Mouse (Mus musculus): ENCODE results near the gene Notch2. TPM values are rescaled to one million over a fixed set of nuclear protein-coding genes. Genes with fewer than 3 reads are reported as not detected.
A peak's percentile ranks its signal among the peaks of the same experiment; 100 is the strongest.
"Not testable (repeated sequence)": the region's sequence is repeated elsewhere in the genome, so short reads cannot be mapped to it uniquely, and the experiment has no call there.

Notch2 gene
- polyA plus RNA-seq, 1 experiment from 2014 or later, result 7.9 TPM

DNA sequence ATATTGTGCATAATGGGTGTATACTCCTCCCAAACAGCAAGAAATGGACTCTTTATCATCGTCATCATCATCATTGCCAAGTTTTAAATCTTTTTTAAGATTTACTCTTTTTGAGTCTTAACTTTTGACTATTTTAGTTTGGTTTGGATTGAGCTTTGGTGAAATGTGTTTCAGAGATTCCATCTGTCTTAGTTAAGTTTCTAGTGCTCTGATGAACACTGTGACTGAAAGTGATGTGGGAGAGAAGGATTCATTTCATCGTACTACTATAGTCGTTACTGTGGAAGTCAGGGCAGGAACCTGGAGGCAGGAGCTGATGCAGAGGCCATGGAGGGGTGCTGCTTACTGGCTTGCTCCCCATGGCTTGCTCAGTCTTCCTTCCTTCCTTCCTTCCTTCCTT is 104.9 kb downstream of the Notch2 start:
- H3K9ac ChIP-seq (ENCODE audit: low read depth, low read length), result no peak overlapping the region
- WGBS (ENCODE audit: insufficient replicate concordance), result 84% methylated on average over 3 of the region's 3 CpGs
- ATAC-seq (ENCODE audit: low read depth), result no peak
- H3K36me3 ChIP-seq (ENCODE audit: control insufficient read depth, insufficient read depth), result peaks cover 30% of the 10 kb centered on the region
- no peak overlapping the region for H3K4me2 ChIP-seq (ENCODE audit: low read depth, low read length)
- H3K9me3 ChIP-seq (replicated peaks; ENCODE audit: control insufficient read depth, low read length), result no peaks in the 10 kb centered on the region
- H3K27me3 ChIP-seq (ENCODE audit: control insufficient read depth, insufficient read depth, low read depth, low read length), result no peaks in the 10 kb centered on the region
- no peak overlapping the region for H3K27ac ChIP-seq (ENCODE audit: low read length)
- H3K4me1 ChIP-seq (ENCODE audit: control insufficient read depth, low read depth, low read length), result no peaks in the 10 kb centered on the region
- H3K4me3 ChIP-seq (ENCODE audit: low read depth, low read length), result no peak overlapping the region

DNA sequence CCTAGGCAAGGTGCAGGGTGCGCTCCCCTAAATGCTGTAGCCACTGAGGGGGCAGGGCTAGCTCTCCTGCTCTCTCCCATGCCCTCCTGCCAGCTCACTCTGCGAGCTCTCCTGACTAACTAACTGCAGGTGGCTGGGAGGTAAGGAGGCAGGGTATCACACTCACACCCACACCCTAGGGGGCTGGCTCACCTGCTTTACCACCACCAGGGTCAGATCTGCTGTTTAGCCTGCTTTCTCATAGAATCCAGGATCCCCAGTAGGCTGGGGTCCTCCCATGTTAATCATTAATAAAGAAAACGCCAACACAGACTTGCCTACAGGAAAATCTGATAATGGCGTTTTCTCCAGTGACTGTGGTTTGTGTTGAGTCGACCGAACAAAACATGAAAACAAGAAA is 106.0 kb downstream of the Notch2 start:
- Histone ChIP-seq H3K27me3 (ENCODE audit: control insufficient read depth, insufficient read depth, low read depth, low read length) (no peaks in the 10 kb centered on the region), H3K4me3 (ENCODE audit: low read depth, low read length) (no peak overlapping the region), H3K9me3 (replicated peaks; ENCODE audit: control insufficient read depth, low read length) (no peaks in the 10 kb centered on the region), H3K4me1 (ENCODE audit: control insufficient read depth, low read depth, low read length) (no peaks in the 10 kb centered on the region), H3K4me2 (ENCODE audit: low read depth, low read length) (no peak overlapping the region), H3K27ac (ENCODE audit: low read length) (peak overlapping the region; percentile 48; the same call in 1 of the 2 replicates), H3K9ac (ENCODE audit: low read depth, low read length) (no peak overlapping the region), H3K36me3 (ENCODE audit: control insufficient read depth, insufficient read depth) (peaks cover 33% of the 10 kb centered on the region)
- peak; percentile 71 for ATAC-seq (ENCODE audit: low read depth)
- WGBS (ENCODE audit: insufficient replicate concordance), result 59% methylated on average over 6 of the region's 6 CpGs

DNA sequence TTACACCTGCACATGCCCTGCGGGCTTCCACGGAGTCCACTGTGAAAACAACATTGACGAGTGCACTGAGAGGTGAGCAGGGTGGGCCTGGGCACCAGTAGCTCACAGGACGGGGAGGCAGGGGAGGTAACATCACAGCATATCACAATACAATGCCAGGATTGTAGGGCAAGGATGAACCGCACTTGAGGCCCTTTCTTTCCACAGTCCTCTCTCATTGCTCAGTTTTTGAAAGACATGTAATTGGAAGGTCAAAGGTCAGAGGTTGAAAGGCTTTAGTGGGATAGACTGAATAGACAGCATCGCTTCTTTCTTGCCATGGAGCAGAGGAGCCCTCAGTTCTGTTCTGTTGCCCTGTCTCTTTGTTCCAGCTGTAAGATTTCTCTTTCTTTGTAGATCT is 107.6 kb downstream of the Notch2 start:
- H3K9me3 ChIP-seq (replicated peaks; ENCODE audit: control insufficient read depth, low read length), result no peaks in the 10 kb centered on the region
- H3K4me1 ChIP-seq (ENCODE audit: control insufficient read depth, low read depth, low read length), result no peaks in the 10 kb centered on the region
- ATAC-seq (ENCODE audit: low read depth), result no peak
- H3K4me3 ChIP-seq (ENCODE audit: low read depth, low read length), result no peak overlapping the region
- H3K4me2 ChIP-seq (ENCODE audit: low read depth, low read length), result no peak overlapping the region
- H3K27ac ChIP-seq (ENCODE audit: low read length), result no peak overlapping the region
- H3K36me3 ChIP-seq (ENCODE audit: control insufficient read depth, insufficient read depth), result peaks cover 33% of the 10 kb centered on the region
- 64% methylated on average over 6 of the region's 6 CpGs for WGBS (ENCODE audit: insufficient replicate concordance)
- H3K27me3 ChIP-seq (ENCODE audit: control insufficient read depth, insufficient read depth, low read depth, low read length), result no peaks in the 10 kb centered on the region
- H3K9ac ChIP-seq (ENCODE audit: low read depth, low read length), result no peak overlapping the region

DNA sequence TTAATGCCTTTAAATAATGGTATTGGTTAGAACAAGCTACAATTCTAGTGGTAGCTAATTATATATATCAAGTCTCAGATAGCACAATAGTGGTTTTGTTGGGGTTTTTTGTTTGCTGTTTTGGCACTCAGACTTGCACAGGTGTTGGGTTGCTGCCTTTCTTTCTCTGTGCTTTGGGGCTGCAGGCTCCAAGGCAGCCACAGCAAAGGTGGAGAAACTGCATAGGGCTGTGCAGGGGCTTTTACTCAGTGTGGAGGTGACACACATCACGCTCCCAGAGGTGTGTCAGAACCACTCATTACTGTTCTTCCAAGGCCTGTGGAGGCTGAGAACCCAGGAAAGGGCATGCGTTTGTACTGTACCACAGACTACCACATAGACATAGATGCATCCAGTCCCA is 114.4 kb downstream of the Notch2 start:
- Histone ChIP-seq H3K9ac (ENCODE audit: low read depth, low read length) (no peak overlapping the region), H3K36me3 (ENCODE audit: control insufficient read depth, insufficient read depth) (peaks cover 22% of the 10 kb centered on the region), H3K9me3 (replicated peaks; ENCODE audit: control insufficient read depth, low read length) (no peaks in the 10 kb centered on the region), H3K4me1 (ENCODE audit: control insufficient read depth, low read depth, low read length) (no peaks in the 10 kb centered on the region), H3K27me3 (ENCODE audit: control insufficient read depth, insufficient read depth, low read depth, low read length) (no peaks in the 10 kb centered on the region), H3K4me3 (ENCODE audit: low read depth, low read length) (no peak overlapping the region), H3K4me2 (ENCODE audit: low read depth, low read length) (no peak overlapping the region), H3K27ac (ENCODE audit: low read length) (no peak overlapping the region)
- WGBS (ENCODE audit: insufficient replicate concordance), result 75% methylated on average over 2 of the region's 2 CpGs
- ATAC-seq (ENCODE audit: low read depth), result no peak

DNA sequence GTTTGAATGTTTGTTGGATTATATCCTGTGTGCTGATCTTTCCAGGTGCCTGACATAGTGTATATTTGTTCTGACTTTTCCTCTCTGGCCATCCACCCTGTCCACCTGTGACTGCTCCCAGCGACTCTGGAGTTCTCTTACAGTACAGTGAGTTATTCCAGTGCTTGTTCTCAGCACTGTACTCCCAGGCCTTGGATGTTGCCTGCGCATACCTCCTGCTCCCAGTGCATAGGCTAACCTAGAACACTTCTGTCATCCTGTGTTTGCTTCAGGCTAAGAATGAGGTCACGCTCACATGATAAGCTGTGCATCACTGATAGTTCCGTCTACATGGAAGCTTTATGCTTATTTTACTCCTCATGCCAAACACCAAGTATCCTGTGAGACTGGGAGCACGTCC is 115.4 kb downstream of the Notch2 start:
- H3K9me3 ChIP-seq (replicated peaks; ENCODE audit: control insufficient read depth, low read length), result no peaks in the 10 kb centered on the region
- H3K36me3 ChIP-seq (ENCODE audit: control insufficient read depth, insufficient read depth), result peaks cover 19% of the 10 kb centered on the region
- H3K4me3 ChIP-seq (ENCODE audit: low read depth, low read length), result no peak overlapping the region
- H3K27me3 ChIP-seq (ENCODE audit: control insufficient read depth, insufficient read depth, low read depth, low read length), result no peaks in the 10 kb centered on the region
- ATAC-seq (ENCODE audit: low read depth), result no peak
- WGBS (ENCODE audit: insufficient replicate concordance), result 69% methylated on average over 5 of the region's 5 CpGs
- no peak overlapping the region for H3K4me2 ChIP-seq (ENCODE audit: low read depth, low read length)
- H3K4me1 ChIP-seq (ENCODE audit: control insufficient read depth, low read depth, low read length), result no peaks in the 10 kb centered on the region
- no peak overlapping the region for H3K27ac ChIP-seq (ENCODE audit: low read length)
- H3K9ac ChIP-seq (ENCODE audit: low read depth, low read length), result no peak overlapping the region

DNA sequence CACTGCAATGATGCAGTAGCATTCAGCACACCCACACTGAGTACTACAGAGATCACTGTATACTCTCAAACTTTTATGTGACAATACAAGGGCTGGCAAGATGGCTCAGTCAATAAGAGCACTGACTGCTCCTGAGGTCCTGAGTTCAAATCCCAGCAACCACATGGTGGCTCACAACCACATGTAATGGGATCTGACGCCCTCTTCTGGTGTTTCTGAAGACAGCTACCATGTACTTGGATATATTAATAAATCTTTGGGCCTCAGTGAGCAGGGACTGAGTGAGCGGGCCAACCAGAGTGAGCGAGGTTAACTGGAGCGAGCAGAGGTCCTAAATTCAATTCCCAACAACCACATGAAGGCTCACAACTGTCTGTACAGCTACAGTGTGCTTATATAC is 118.8 kb downstream of the Notch2 start:
- H3K4me1 ChIP-seq (ENCODE audit: control insufficient read depth, low read depth, low read length), result not testable (repeated sequence)

DNA sequence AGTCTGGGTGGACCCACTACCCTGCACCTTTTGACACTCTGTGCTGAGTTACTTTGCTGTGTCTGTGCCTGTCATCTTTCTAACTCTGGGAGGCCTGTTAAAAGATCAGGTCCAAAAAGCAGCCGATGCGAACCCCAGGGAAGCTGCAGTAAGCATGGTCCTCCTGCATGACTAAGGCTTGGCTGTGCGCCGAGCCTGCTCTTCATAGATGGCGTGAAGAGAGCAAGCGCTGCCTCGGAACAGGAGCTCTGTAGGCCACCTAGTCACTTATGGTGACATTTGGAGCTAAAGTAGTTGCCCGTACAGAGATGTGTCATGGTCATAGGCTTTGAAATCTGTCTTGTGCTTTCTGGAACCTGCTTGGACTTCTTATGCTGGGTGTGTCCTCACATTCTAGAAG is 119.3 kb downstream of the Notch2 start:
- Histone ChIP-seq H3K36me3 (ENCODE audit: control insufficient read depth, insufficient read depth) (peaks cover 34% of the 10 kb centered on the region), H3K9me3 (replicated peaks; ENCODE audit: control insufficient read depth, low read length) (no peaks in the 10 kb centered on the region), H3K27ac (ENCODE audit: low read length) (no peak overlapping the region), H3K4me1 (ENCODE audit: control insufficient read depth, low read depth, low read length) (no peaks in the 10 kb centered on the region), H3K4me2 (ENCODE audit: low read depth, low read length) (no peak overlapping the region), H3K9ac (ENCODE audit: low read depth, low read length) (no peak overlapping the region), H3K4me3 (ENCODE audit: low read depth, low read length) (no peak overlapping the region), H3K27me3 (ENCODE audit: control insufficient read depth, insufficient read depth, low read depth, low read length) (no peaks in the 10 kb centered on the region)
- no peak for ATAC-seq (ENCODE audit: low read depth)
- 82% methylated on average over 8 of the region's 8 CpGs for WGBS (ENCODE audit: insufficient replicate concordance)

More for the DNA sequence above, 118.8 kb downstream of the Notch2 start:
- H3K4me2 ChIP-seq (ENCODE audit: low read depth, low read length); H3K27ac ChIP-seq (ENCODE audit: low read length); H3K4me3 ChIP-seq (ENCODE audit: low read depth, low read length); H3K9me3 ChIP-seq (replicated peaks; ENCODE audit: control insufficient read depth, low read length); H3K27me3 ChIP-seq (ENCODE audit: control insufficient read depth, insufficient read depth, low read depth, low read length); H3K9ac ChIP-seq (ENCODE audit: low read depth, low read length); ATAC-seq (ENCODE audit: low read depth): not testable (repeated sequence)
- H3K36me3 ChIP-seq (ENCODE audit: control insufficient read depth, insufficient read depth), result peaks cover 34% of the 10 kb centered on the region
- 82% methylated on average over 4 of the region's 4 CpGs for WGBS (ENCODE audit: insufficient replicate concordance)

DNA sequence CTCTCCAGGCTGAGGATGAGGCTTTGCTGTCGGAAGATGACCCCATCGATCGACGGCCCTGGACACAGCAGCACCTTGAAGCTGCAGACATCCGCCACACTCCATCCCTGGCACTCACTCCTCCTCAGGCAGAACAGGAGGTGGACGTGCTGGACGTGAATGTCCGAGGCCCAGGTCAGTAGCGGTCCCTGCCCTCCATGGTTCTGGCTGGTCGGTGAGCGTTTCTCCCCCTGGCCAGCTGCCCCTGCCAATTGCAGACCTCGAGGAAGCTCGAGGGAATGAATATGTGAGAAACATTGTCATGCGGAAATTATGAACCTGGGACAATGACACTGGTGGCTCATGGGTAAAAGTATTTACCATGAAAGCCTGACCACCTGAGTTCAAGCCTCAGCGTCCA is 128.1 kb downstream of the Notch2 start:
- WGBS (ENCODE audit: insufficient replicate concordance), result 86% methylated on average over 15 of the region's 15 CpGs
- Histone ChIP-seq H3K9ac (ENCODE audit: low read depth, low read length) (no peak overlapping the region), H3K9me3 (replicated peaks; ENCODE audit: control insufficient read depth, low read length) (no peaks in the 10 kb centered on the region), H3K4me3 (ENCODE audit: low read depth, low read length) (no peak overlapping the region), H3K4me2 (ENCODE audit: low read depth, low read length) (no peak overlapping the region), H3K27me3 (ENCODE audit: control insufficient read depth, insufficient read depth, low read depth, low read length) (no peaks in the 10 kb centered on the region), H3K36me3 (ENCODE audit: control insufficient read depth, insufficient read depth) (peaks cover 69% of the 10 kb centered on the region), H3K4me1 (ENCODE audit: control insufficient read depth, low read depth, low read length) (no peaks in the 10 kb centered on the region), H3K27ac (ENCODE audit: low read length) (no peak overlapping the region)
- ATAC-seq (ENCODE audit: low read depth), result no peak

DNA sequence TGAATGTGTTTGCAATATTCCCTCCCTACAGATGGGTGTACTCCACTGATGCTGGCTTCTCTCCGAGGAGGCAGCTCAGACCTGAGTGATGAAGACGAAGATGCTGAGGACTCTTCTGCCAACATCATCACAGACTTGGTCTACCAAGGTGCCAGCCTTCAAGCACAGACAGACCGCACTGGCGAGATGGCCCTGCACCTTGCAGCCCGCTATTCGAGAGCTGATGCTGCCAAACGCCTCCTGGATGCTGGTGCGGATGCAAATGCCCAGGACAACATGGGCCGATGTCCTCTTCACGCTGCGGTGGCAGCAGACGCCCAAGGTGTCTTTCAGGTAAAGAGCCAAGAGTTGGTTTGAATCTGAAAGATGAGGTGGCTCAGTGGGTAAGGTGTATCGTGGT is 129.5 kb downstream of the Notch2 start:
- ATAC-seq (ENCODE audit: low read depth), result no peak
- no peaks in the 10 kb centered on the region for H3K27me3 ChIP-seq (ENCODE audit: control insufficient read depth, insufficient read depth, low read depth, low read length)
- no peak overlapping the region for H3K4me2 ChIP-seq (ENCODE audit: low read depth, low read length)
- H3K9ac ChIP-seq (ENCODE audit: low read depth, low read length), result no peak overlapping the region
- H3K36me3 ChIP-seq (ENCODE audit: control insufficient read depth, insufficient read depth), result peaks cover 77% of the 10 kb centered on the region
- 85% methylated on average over 13 of the region's 13 CpGs for WGBS (ENCODE audit: insufficient replicate concordance)
- no peak overlapping the region for H3K27ac ChIP-seq (ENCODE audit: low read length)
- no peaks in the 10 kb centered on the region for H3K9me3 ChIP-seq (replicated peaks; ENCODE audit: control insufficient read depth, low read length)
- no peak overlapping the region for H3K4me3 ChIP-seq (ENCODE audit: low read depth, low read length)
- H3K4me1 ChIP-seq (ENCODE audit: control insufficient read depth, low read depth, low read length), result no peaks in the 10 kb centered on the region

DNA sequence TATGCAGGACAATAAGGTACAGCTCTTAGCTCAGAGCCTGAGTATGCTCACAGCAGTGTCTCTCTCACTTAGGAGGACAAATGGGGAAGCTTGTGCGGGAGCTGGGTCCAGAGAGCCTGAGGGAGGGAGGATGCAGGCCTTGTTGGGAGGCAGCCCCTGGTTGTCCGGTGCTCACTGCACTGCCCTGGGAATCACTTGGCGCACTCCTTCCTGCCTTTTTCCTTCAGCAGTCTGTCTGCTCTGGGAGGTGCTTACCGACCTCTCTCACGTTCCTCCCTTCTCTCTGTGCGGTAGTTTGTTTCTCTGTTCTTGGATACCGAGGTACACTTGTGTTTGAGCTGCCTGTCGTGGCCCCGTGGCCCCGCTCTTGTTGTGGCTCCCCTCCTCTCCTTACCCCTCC is 131.9 kb downstream of the Notch2 start:
- Histone ChIP-seq H3K27ac (ENCODE audit: low read length) (no peak overlapping the region), H3K9me3 (replicated peaks; ENCODE audit: control insufficient read depth, low read length) (no peaks in the 10 kb centered on the region), H3K27me3 (ENCODE audit: control insufficient read depth, insufficient read depth, low read depth, low read length) (no peaks in the 10 kb centered on the region), H3K9ac (ENCODE audit: low read depth, low read length) (no peak overlapping the region), H3K4me2 (ENCODE audit: low read depth, low read length) (no peak overlapping the region), H3K4me1 (ENCODE audit: control insufficient read depth, low read depth, low read length) (no peaks in the 10 kb centered on the region), H3K36me3 (ENCODE audit: control insufficient read depth, insufficient read depth) (peaks cover 65% of the 10 kb centered on the region), H3K4me3 (ENCODE audit: low read depth, low read length) (no peak overlapping the region)
- no peak for ATAC-seq (ENCODE audit: low read depth)
- 82% methylated on average over 10 of the region's 10 CpGs for WGBS (ENCODE audit: insufficient replicate concordance)

Data from liver, embryonic 16.5 days (tissue).